Mouse (Mus musculus) ES-E14 (cell line): ENCODE measurements at regions not wholly inside any gene's neighbourhood (a gene's known extent, or its start where the extent isn't known, plus 50 kb on each side); places are given as distances from the start of the nearest gene placed in this dataset.

Source experiments
- DNase-seq: peaks from one replicate; pipeline ENCODE4 v3.0.0-alpha.2; 2013; ENCODE audit warnings: low read depth, low spot score
- H3K27ac ChIP-seq: 2 replicates; pipeline ENCODE4 v1.5.1; 2012; ENCODE audit warnings: low read depth, mild to moderate bottlenecking, low read length, moderate library complexity, mixed read lengths; ENCODE audit not compliant: poor library complexity, insufficient read depth, severe bottlenecking
- H3K36me3 ChIP-seq: 2 replicates; pipeline ENCODE4 v1.6.1; 2012; ENCODE audit warnings: mild to moderate bottlenecking, low read length, moderate library complexity, mixed read lengths; ENCODE audit not compliant: control insufficient read depth, poor library complexity, insufficient read depth, severe bottlenecking
- H3K4me1 ChIP-seq, 2 experiments: fragments of 150-350 bp in 1 of 2; sonication (generic) in 1 of 2; 2 replicates each; pipeline ENCODE4 v1.6.1; 2012; ENCODE audit warnings: low read length in 2 of 2, mild to moderate bottlenecking in 1 of 2, mixed read lengths in 1 of 2; ENCODE audit not compliant: control insufficient read depth in 2 of 2, insufficient read depth in 2 of 2, poor library complexity in 1 of 2
- H3K4me3 ChIP-seq, 2 experiments: fragments of 150-350 bp in 1 of 2; sonication (generic) in 1 of 2; 2 replicates each; pipeline ENCODE4 v1.5.1; 2012; ENCODE audit warnings: low read length in 2 of 2, low read depth in 1 of 2, mild to moderate bottlenecking in 1 of 2, mixed read lengths in 1 of 2; ENCODE audit not compliant: insufficient read depth in 1 of 2, poor library complexity in 1 of 2, severe bottlenecking in 1 of 2
- H3K9ac ChIP-seq: 2 replicates; pipeline ENCODE4 v1.6.1; 2012; ENCODE audit warnings: low read depth, mild to moderate bottlenecking, low read length, mixed read lengths; ENCODE audit not compliant: poor library complexity, insufficient read depth, severe bottlenecking
- H3K9me3 ChIP-seq: fragments of 150-350 bp; sonication (generic); 2 replicates; pipeline ENCODE4 v1.6.1; 2012; ENCODE audit warnings: low read depth, mild to moderate bottlenecking, low read length; ENCODE audit not compliant: control insufficient read depth, insufficient read depth
- CHD2 ChIP-seq: IDR thresholded peaks from 2 replicates; pipeline ENCODE4 v1.6.1; 2014; ENCODE audit warnings: mild to moderate bottlenecking, low read depth, low read length, inconsistent platforms
- HCFC1 ChIP-seq: IDR thresholded peaks from 2 replicates; pipeline ENCODE4 v1.6.1; 2012; ENCODE audit warnings: low read length, inconsistent platforms, borderline replicate concordance; ENCODE audit not compliant: insufficient read depth
- MAFK ChIP-seq: IDR thresholded peaks from 2 replicates; pipeline ENCODE4 v1.6.1; 2014; ENCODE audit warnings: mild to moderate bottlenecking, low read depth, low read length, inconsistent platforms; ENCODE audit not compliant: insufficient read depth
- ZC3H11A ChIP-seq: IDR thresholded peaks from 2 replicates; pipeline ENCODE4 v1.6.1; 2012; ENCODE audit warnings: low read depth, mild to moderate bottlenecking, inconsistent platforms, low read length, borderline replicate concordance
- ZNF384 ChIP-seq: IDR thresholded peaks from 2 replicates; pipeline ENCODE4 v1.6.1; 2012; ENCODE audit warnings: low read depth, low read length, inconsistent platforms
- in situ Hi-C, 2 experiments: fragments of 600-800 bp; cut with MboI; formaldehyde crosslinking; loops; one replicate each; pipeline ENCODE4 v1.15.1; 2025; ENCODE audit warnings: low sequenced_read_pairs in 2 of 2, inconsistent platforms in 1 of 2; ENCODE audit not compliant: unreplicated experiment in 2 of 2

GRCm38 (mm10) chr8:15343616-15344015, 297.7 kb upstream of the BB014433 start:
- no peak overlapping the region for H3K27ac ChIP-seq
- TF ChIP-seq MAFK (no peak), ZC3H11A (no peak), CHD2 (no peak), ZNF384 (no peak), HCFC1 (no peak)
- no peaks in the 10 kb centered on the region for H3K9me3 ChIP-seq
- in situ Hi-C loops = no loop called here
- no peak overlapping the region for H3K9ac ChIP-seq
- H3K36me3 ChIP-seq = no peaks in the 10 kb centered on the region
- no peaks in the 10 kb centered on the region for H3K4me1 ChIP-seq
- H3K4me3 ChIP-seq = no peak overlapping the region
- no peak for DNase-seq

GRCm38 (mm10) chr8:15334532-15334931, 288.7 kb upstream of the BB014433 start:
- H3K9me3 ChIP-seq = no peaks in the 10 kb centered on the region
- H3K36me3 ChIP-seq = no peaks in the 10 kb centered on the region
- TF ChIP-seq CHD2 (no peak), HCFC1 (no peak), ZNF384 (no peak), ZC3H11A (no peak), MAFK (no peak)
- no peak overlapping the region for H3K9ac ChIP-seq
- no peak overlapping the region for H3K4me3 ChIP-seq
- in situ Hi-C loops = no loop called here
- H3K4me1 ChIP-seq = no peaks in the 10 kb centered on the region
- H3K27ac ChIP-seq = no peak overlapping the region
- DNase-seq = no peak

GRCm38 (mm10) chr8:15327312-15327711, 281.4 kb upstream of the BB014433 start:
- H3K36me3 ChIP-seq = no peaks in the 10 kb centered on the region
- no peaks in the 10 kb centered on the region for H3K9me3 ChIP-seq
- no peak for DNase-seq
- in situ Hi-C loops = no loop called here
- H3K27ac ChIP-seq = no peak overlapping the region
- H3K4me1 ChIP-seq = no peaks in the 10 kb centered on the region
- TF ChIP-seq MAFK = no peak
- no peak overlapping the region for H3K9ac ChIP-seq
- H3K4me3 ChIP-seq = no peak overlapping the region

GRCm38 (mm10) chr8:15323421-15323820, 277.5 kb upstream of the BB014433 start:
- no peak for DNase-seq
- no peak overlapping the region for H3K9ac ChIP-seq
- H3K4me1 ChIP-seq = no peaks in the 10 kb centered on the region
- H3K9me3 ChIP-seq = no peaks in the 10 kb centered on the region
- no peaks in the 10 kb centered on the region for H3K36me3 ChIP-seq
- no peak overlapping the region for H3K4me3 ChIP-seq
- in situ Hi-C loops = no loop called here
- TF ChIP-seq CHD2 = no peak
- no peak for TF ChIP-seq ZC3H11A
- no peak for TF ChIP-seq MAFK
- TF ChIP-seq ZNF384 = no peak
- no peak for TF ChIP-seq HCFC1
- H3K27ac ChIP-seq = no peak overlapping the region

GRCm38 (mm10) chr8:15318082-15318816, 272.4 kb upstream of the BB014433 start:
- Histone ChIP-seq H3K36me3 (no peaks in the 10 kb centered on the region), H3K27ac (no peak overlapping the region), H3K4me3 (no peak overlapping the region), H3K9ac (no peak overlapping the region), H3K9me3 (no peaks in the 10 kb centered on the region), H3K4me1 (no peaks in the 10 kb centered on the region)
- no peak for DNase-seq
- TF ChIP-seq HCFC1 (no peak), ZC3H11A (no peak), CHD2 (no peak), ZNF384 (no peak), MAFK (no peak)
- in situ Hi-C loops = no loop called here
